Mouse (Mus musculus) left cerebral cortex, adult 18-20 months (tissue): ENCODE data around the gene Nmt2. TPM values are rescaled to one million over a fixed set of nuclear protein-coding genes. Genes with fewer than 3 reads are reported as not detected.

Source experiments
- DNase-seq, 2 experiments: peaks; one replicate each; pipeline ENCODE4 v3.0.0; 2021 to 2022; ENCODE audit warnings: low spot score in 2 of 2, mixed read lengths in 1 of 2
- long read RNA-seq, 2 experiments: library from polyadenylated mRNA; stranded (forward); transcript quantifications; one replicate each; pipeline ENCODE4 v2.0.0; 2021
- total RNA-seq, 2 experiments: library from RNA; stranded (reverse); gene quantifications; 2 replicates each; pipeline ENCODE4 v1.2.3; 2021

Nmt2 gene
- total RNA-seq, result 100 to 1,000 TPM in 1 of 2 experiments, 10 to 100 TPM in 1; 99.5 to 103 TPM
- long read RNA-seq, experiment 1, full-length matches to known transcripts, result 12 of 14 reads
- long read RNA-seq, experiment 1, partial matches to known transcripts, result 0 of 14 reads
- long read RNA-seq, experiment 1, other reads (novel, unspliced or antisense), result 2 of 14 reads
- long read RNA-seq, experiment 2, full-length matches to known transcripts, result 8 of 12 reads
- long read RNA-seq, experiment 2, partial matches to known transcripts, result 0 of 12 reads
- long read RNA-seq, experiment 2, other reads (novel, unspliced or antisense), result 4 of 12 reads

- peak; percentile 96 to 97 for DNase-seq
Measured at GRCm38 (mm10) chr2:3283602-3284472, at the start of gene Nmt2. Gene Nmt2, plus strand, starts transcription at chr2:3284212.

- no peak for DNase-seq
Measured at GRCm38 (mm10) chr2:3239255-3239654, 44.8 kb upstream of the Nmt2 start.

- no peak for DNase-seq
Measured at GRCm38 (mm10) chr2:3244251-3244650, 39.8 kb upstream of the Nmt2 start.

- no peak for DNase-seq
Measured at GRCm38 (mm10) chr2:3251309-3251708, 32.7 kb upstream of the Nmt2 start.

GRCm38 (mm10) chr2:3266466-3266865, 17.5 kb upstream of the Nmt2 start:
- DNase-seq, result no peak

- DNase-seq, result no peak
Measured at GRCm38 (mm10) chr2:3267879-3268278, 16.1 kb upstream of the Nmt2 start.

GRCm38 (mm10) chr2:3273349-3273748, 10.7 kb upstream of the Nmt2 start:
- DNase-seq, result no peak

- DNase-seq, result no peak
Measured at GRCm38 (mm10) chr2:3276106-3276505, 7.9 kb upstream of the Nmt2 start.

- no peak for DNase-seq
Measured at GRCm38 (mm10) chr2:3277502-3277901, 6.5 kb upstream of the Nmt2 start.

- DNase-seq, result no peak
Measured at GRCm38 (mm10) chr2:3281311-3281710, 2.7 kb upstream of the Nmt2 start.

GRCm38 (mm10) chr2:3282866-3283601, 978 bp upstream of the Nmt2 start:
- no peak for DNase-seq

GRCm38 (mm10) chr2:3284473-3285180, 615 bp downstream of the Nmt2 start:
- peak; percentile 45 to 73 for DNase-seq

- no peak for DNase-seq
Measured at GRCm38 (mm10) chr2:3285181-3285530, 1.1 kb downstream of the Nmt2 start.

GRCm38 (mm10) chr2:3285709-3286108, 1.7 kb downstream of the Nmt2 start:
- no peak for DNase-seq

GRCm38 (mm10) chr2:3286243-3286642, 2.2 kb downstream of the Nmt2 start:
- no peak for DNase-seq

GRCm38 (mm10) chr2:3289581-3289980, 5.6 kb downstream of the Nmt2 start:
- DNase-seq, result no peak

- no peak for DNase-seq
Measured at GRCm38 (mm10) chr2:3292170-3292569, 8.2 kb downstream of the Nmt2 start.

- DNase-seq, result no peak
Measured at GRCm38 (mm10) chr2:3295826-3296225, 11.8 kb downstream of the Nmt2 start.

- DNase-seq, result peak; percentile 42 to 45
Measured at GRCm38 (mm10) chr2:3305426-3306025, 21.5 kb downstream of the Nmt2 start.

- no peak for DNase-seq
Measured at GRCm38 (mm10) chr2:3323132-3323531, 39.1 kb downstream of the Nmt2 start.
